14 mouse cellular contexts compared by ENCODE assay signal in genomic region chr7:131812116-131812515, GRCm38 (mm10).
"Had no signal": no experiment of that assay in that cellular context is flagged by ENCODE, and none has a peak within 500 bp of the region (broad histone marks: within the 10 kb centered on the region; RNA-seq: fewer than 3 reads in every experiment).

No protein-coding gene starts in this region.

- H3K4me2 ChIP-seq: lung, embryonic 15.5 days; midbrain, embryonic 11.5 days; midbrain, embryonic 13.5 days; midbrain, embryonic 15.5 days; neural tube, embryonic 12.5 days had no signal

- H3K36me3 ChIP-seq: lung, embryonic 15.5 days; midbrain, embryonic 13.5 days; midbrain, embryonic 15.5 days; neural tube, embryonic 12.5 days had no signal

- H3K27me3 ChIP-seq: lung, embryonic 15.5 days; megakaryocyte, embryonic 14.5 days had no signal

- DNase-seq: lung, adult 2 months; lung, postnatal 14 days; lung, postnatal 36 days; right cerebral cortex, postnatal 14 days; thymus, adult 2 months; thymus, postnatal 25 days had no signal

- H3K9me3 ChIP-seq: lung, embryonic 15.5 days; midbrain, embryonic 13.5 days; midbrain, embryonic 15.5 days; neural tube, embryonic 12.5 days had no signal

- ATAC-seq: lung, postnatal 0 days; midbrain, embryonic 13.5 days; midbrain, embryonic 15.5 days had no signal

- H3K4me1 ChIP-seq: lung, embryonic 15.5 days; megakaryocyte, embryonic 14.5 days; midbrain, embryonic 13.5 days; midbrain, embryonic 15.5 days had no signal

- H3K4me3 ChIP-seq: lung, embryonic 15.5 days; megakaryocyte, embryonic 14.5 days; midbrain, embryonic 13.5 days; midbrain, embryonic 15.5 days; neural tube, embryonic 12.5 days had no signal

- H3K27ac ChIP-seq: lung, embryonic 15.5 days; macrophage; midbrain, embryonic 13.5 days; midbrain, embryonic 15.5 days; neural tube, embryonic 12.5 days had no signal

- H3K9ac ChIP-seq: lung, embryonic 15.5 days; midbrain, embryonic 13.5 days; midbrain, embryonic 15.5 days; neural tube, embryonic 12.5 days had no signal
